Mouse (Mus musculus) liver, postnatal 0 days (tissue): ENCODE data around the gene Vgf.

Source experiments
- CTCF ChIP-seq: sonication (generic); IDR thresholded peaks from 2 replicates; pipeline ENCODE4 v1.5.1; 2016; ENCODE audit warnings: antibody characterized with exemption, low read depth
- EP300 ChIP-seq: IDR thresholded peaks from 2 replicates; pipeline ENCODE4 v1.6.1; 2016; ENCODE audit warnings: antibody characterized with exemption, low read depth, mild to moderate bottlenecking

GRCm38 (mm10) chr5:137051914-137052505, 25.8 kb downstream of the Vgf start:
- TF ChIP-seq CTCF (no peak), EP300 (no peak)
